Mouse (Mus musculus): ENCODE results near the gene Nkapd1. TPM values are rescaled to one million over a fixed set of nuclear protein-coding genes. Genes with fewer than 3 reads are reported as not detected.

Nkapd1 gene
- total RNA-seq, 2 experiments from 2014 or later: 19.3 to 22.8 TPM

Other genes starting within 250 kb of the Nkapd1 start
- under 1 TPM; 0.15 to 0.21 TPM for gene Plet1, start 122.9 kb downstream of the Nkapd1 start, total RNA-seq (2021)
- 10 to 100 TPM; 36.0 to 39.8 TPM for gene Pts, start 88.7 kb downstream of the Nkapd1 start, total RNA-seq (2021)
- 10 to 100 TPM; 24.3 to 25.4 TPM for gene Il18, start 62.6 kb downstream of the Nkapd1 start, total RNA-seq (2021)
- 1 to 10 TPM; 3.5 to 3.8 TPM for gene Bco2, start 62.3 kb downstream of the Nkapd1 start, total RNA-seq (2021)
- not detected for gene Tex12, start 56.1 kb downstream of the Nkapd1 start, total RNA-seq (2021)
- 100 to 1,000 TPM; 117 to 132 TPM for gene Sdhd, start 13.7 kb downstream of the Nkapd1 start, total RNA-seq (2021)
- gene Timm8b, start 13.6 kb downstream of the Nkapd1 start, total RNA-seq (2021): 100 to 1,000 TPM; 237 to 253 TPM
- 1 to 10 TPM; 3.3 to 3.4 TPM for gene Pih1d2, start 143 bp downstream of the Nkapd1 start, total RNA-seq (2021)
- 100 to 1,000 TPM; 137 to 141 TPM for gene Dlat, start 42.3 kb upstream of the Nkapd1 start, total RNA-seq (2021)
- gene Dixdc1, start 122.1 kb upstream of the Nkapd1 start, total RNA-seq (2021): 10 to 100 TPM; 83.7 to 91.2 TPM
- gene 2310030G06Rik, start 129.1 kb upstream of the Nkapd1 start, total RNA-seq (2021): 1 to 10 TPM; 1.7 to 1.9 TPM
- gene Cryab, start 133.9 kb upstream of the Nkapd1 start, total RNA-seq (2021): 100 to 1,000 TPM; 125 to 157 TPM
- 1 to 10 TPM in 1 of 2 experiments, under 1 TPM in 1; 0.96 to 1.7 TPM for gene Hspb2, start 134.9 kb upstream of the Nkapd1 start, total RNA-seq (2021)
- 1 to 10 TPM; 5.1 to 5.8 TPM for gene Fdxacb1, start 150.8 kb upstream of the Nkapd1 start, total RNA-seq (2021)
- gene Alg9, start 157.6 kb upstream of the Nkapd1 start, total RNA-seq (2021): 10 to 100 TPM; 28.4 to 30.7 TPM
- 10 to 100 TPM; 31.2 to 35.2 TPM for gene 1110032A03Rik, start 158.1 kb upstream of the Nkapd1 start, total RNA-seq (2021)
- 10 to 100 TPM; 17.2 to 17.4 TPM for gene Ppp2r1b, start 227.8 kb upstream of the Nkapd1 start, total RNA-seq (2021)

All from layer of hippocampus, postnatal 25 days (tissue).